ENCODE assay signal across 10 mouse cellular contexts in the genomic region with DNA sequence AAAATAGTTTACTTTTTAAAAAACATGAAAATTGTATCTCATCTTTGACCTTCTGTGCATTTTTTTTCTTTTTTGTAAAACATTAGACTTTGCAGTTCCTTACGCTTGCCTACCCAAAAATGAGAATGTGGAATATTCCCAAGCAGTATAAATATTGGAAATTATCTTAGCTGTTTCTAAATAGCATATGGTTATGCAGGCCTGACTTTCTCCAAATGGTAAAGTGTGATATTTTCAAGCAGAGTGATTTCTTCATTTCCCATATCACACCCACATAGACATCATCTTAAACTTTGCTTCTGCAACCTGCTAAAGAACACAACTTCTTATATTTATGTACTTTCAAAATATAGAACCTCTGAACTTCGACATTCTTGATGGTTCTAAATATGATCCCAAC.
"Had no signal": no experiment of that assay in that cellular context is flagged by ENCODE, and none has a peak within 500 bp of the region (broad histone marks: within the 10 kb centered on the region; RNA-seq: fewer than 3 reads in every experiment).

No protein-coding gene starts in this region.

- DNase-seq: lung, adult 18-20 months; lung, embryonic 14.5 days; lung, postnatal 10 days; right cerebral cortex, postnatal 25 days; right cerebral cortex, postnatal 4 days; thymus, adult 18-20 months; thymus, postnatal 14 days; thymus, postnatal 36 days had no signal

- ATAC-seq: midbrain, embryonic 13.5 days; midbrain, embryonic 15.5 days had no signal
